Mouse (Mus musculus) ES-E14 (cell line): Measurements from ENCODE around the gene Wasf2.

Experiments used
- CHD2 ChIP-seq: IDR thresholded peaks from 2 replicates; pipeline ENCODE4 v1.6.1; 2014; ENCODE audit warnings: mild to moderate bottlenecking, low read depth, low read length, inconsistent platforms
- HCFC1 ChIP-seq: IDR thresholded peaks from 2 replicates; pipeline ENCODE4 v1.6.1; 2012; ENCODE audit warnings: low read length, inconsistent platforms, borderline replicate concordance; ENCODE audit not compliant: insufficient read depth
- MAFK ChIP-seq: IDR thresholded peaks from 2 replicates; pipeline ENCODE4 v1.6.1; 2014; ENCODE audit warnings: mild to moderate bottlenecking, low read depth, low read length, inconsistent platforms; ENCODE audit not compliant: insufficient read depth

GRCm38 (mm10) chr4:133087177-133087714 is 43.1 kb upstream of the Wasf2 start:
- TF ChIP-seq HCFC1 (no peak), CHD2 (no peak), MAFK (no peak)
